Mouse (Mus musculus) neural tube, embryonic 13.5 days (tissue): ENCODE results near the gene Mxd1. TPM values are rescaled to one million over a fixed set of nuclear protein-coding genes. Genes with fewer than 3 reads are reported as not detected.

Experiments
- polyA plus RNA-seq: library from polyadenylated mRNA; unstranded; fragments of >200 nt; fragmentation: Nextera tagmentation; extraction: Ambion mirVana; gene quantifications from 2 replicates; pipeline ENCODE4 v1.2.1, GENCODE M21; 2015

The Mxd1 gene
- polyA plus RNA-seq, 1 experiment from 2014 or later = 23.8 TPM

Other genes with a start within 250 kb of the Mxd1 start
- 0.50 and 0.63 TPM in 2 replicates for gene Gm44790, start 242.5 kb downstream of the Mxd1 start, polyA plus RNA-seq
- 22.0 and 22.4 TPM in 2 replicates for gene C87436, start 230.8 kb downstream of the Mxd1 start, polyA plus RNA-seq
- gene Pcbp1, start 142.8 kb downstream of the Mxd1 start, polyA plus RNA-seq = 431 and 435 TPM in 2 replicates
- 0.88 and 1.1 TPM in 2 replicates for gene Asprv1, start 41.0 kb downstream of the Mxd1 start, polyA plus RNA-seq
- gene Snrnp27, start 15.4 kb upstream of the Mxd1 start, polyA plus RNA-seq = 101 and 112 TPM in 2 replicates
- 48.9 and 50.8 TPM in 2 replicates for gene Gmcl1, start 64.2 kb upstream of the Mxd1 start, polyA plus RNA-seq
- 5.2 and 6.8 TPM in 2 replicates for gene Anxa4, start 124.4 kb upstream of the Mxd1 start, polyA plus RNA-seq
- 37.3 and 42.7 TPM in 2 replicates for gene Aak1, start 180.4 kb upstream of the Mxd1 start, polyA plus RNA-seq